Mouse (Mus musculus): ENCODE results near the gene Eea1.
A peak's percentile ranks its signal among the peaks of the same experiment; 100 is the strongest.

Eea1 gene

DNA sequence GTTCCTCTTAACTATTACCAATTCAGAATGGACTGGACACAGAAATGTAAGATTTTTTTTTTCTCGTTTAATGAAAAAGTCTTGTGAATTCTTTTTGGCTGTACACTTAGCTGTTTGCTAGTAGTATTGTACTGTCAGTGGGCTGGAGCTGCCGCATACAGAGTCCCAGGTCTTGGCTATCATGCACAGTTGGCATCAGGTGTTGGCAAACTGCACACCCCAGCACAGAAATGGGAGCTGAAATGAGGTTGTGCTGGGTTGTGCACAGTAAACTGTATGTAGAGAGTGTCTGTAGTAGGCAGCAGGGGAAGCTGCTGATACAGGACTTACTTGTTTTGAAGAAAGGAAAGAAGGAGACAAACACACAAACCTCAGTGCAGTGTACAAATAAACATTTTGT, 103.8 kb downstream of the Eea1 start:
- ATAC-seq (ENCODE audit: insufficient number of reproducible peaks, low FRiP score, low TSS enrichment), result no peak

DNA sequence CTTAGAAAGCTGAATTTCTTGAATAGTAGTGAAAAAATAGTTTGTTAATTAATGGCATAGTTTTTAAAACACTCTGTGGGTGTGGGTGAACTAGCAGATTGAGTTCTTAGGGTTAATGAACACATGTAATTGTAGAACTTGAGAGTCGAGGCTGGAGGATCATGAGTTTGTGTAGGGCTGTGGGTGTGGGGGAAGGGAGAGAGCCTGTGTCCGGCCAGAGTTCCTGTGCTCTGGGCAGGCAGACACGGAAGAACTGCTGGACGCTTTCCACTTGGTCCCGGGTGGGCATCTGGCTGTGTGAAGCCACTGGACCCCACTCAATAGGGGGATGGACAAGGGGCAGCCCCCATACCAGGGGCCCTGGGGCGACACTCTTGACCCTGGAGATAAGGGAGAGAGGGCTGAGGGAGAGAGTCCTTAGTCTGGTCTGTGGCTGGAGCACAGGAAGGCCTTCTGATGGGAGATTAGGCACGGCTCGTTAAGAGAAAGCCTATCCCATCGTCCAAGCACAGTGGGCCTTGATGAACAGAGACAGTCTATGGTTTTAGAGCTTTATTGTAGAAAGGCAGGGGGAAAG, 107.6 kb downstream of the Eea1 start:
- no peak for ATAC-seq (ENCODE audit: insufficient number of reproducible peaks, low FRiP score, low TSS enrichment)

DNA sequence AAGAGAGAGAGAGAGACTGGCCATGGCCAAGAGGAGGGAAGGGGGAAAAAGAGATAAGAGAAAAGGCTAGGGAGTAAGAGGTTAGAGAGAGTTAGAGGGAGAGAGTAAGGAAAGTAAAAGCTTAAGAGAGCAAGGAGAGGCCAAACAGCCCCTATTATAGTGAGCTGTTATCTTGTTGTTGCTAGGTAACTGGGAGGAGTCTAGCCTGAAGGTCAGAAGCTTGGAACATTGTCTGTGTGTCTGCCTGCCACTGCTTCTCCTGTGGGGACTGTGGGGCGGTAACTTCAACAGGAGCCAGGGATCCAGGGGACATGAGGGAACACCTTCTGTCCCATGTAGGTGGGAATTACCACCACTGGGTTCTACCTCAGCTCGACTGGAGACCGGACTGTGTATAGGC, 108.1 kb downstream of the Eea1 start:
- ATAC-seq (ENCODE audit: insufficient number of reproducible peaks, low FRiP score, low TSS enrichment), result no peak

DNA sequence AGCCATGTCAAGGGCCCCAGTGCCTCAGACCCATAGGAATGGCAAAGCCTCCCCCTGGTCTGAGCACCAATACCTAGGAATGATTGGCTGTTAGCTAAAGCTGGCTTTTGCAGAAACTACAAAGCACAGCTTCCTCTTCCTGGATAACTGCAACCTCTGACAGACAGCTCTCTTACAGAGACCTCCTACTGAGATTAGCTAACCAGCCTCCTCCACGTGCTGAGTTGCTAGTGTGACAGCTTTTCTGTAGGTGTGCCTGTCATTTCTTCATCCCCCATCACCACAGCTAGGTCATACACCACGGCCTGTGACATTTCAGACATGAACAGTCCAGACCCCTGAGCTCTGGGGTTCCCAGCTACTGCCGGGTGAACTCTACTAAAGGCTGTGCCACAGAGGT, 126.9 kb downstream of the Eea1 start:
- no peak for ATAC-seq (ENCODE audit: insufficient number of reproducible peaks, low FRiP score, low TSS enrichment)

DNA sequence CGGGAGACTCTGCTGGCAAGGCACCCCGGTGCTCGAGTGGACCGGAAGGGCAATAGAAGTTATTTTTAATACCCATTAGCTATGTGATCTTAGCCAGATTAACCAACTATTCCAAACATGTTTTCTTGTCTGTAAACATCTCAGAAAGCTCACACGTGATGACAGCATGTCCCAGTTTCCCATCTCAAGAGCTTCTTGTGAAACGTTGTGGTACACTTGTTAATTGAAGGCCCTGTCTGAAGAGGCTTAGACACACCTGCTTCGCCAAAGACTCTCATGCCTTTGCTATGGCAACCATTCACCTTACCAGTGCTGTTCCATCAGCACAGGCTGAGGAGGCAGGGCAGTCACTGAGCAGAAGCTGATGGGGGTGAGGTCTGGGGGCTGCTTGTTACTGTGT, 133.9 kb downstream of the Eea1 start:
- no peak for ATAC-seq (ENCODE audit: insufficient number of reproducible peaks, low FRiP score, low TSS enrichment)

GRCm38 (mm10) chr10:96075403-96075802, 135.0 kb downstream of the Eea1 start:
- ATAC-seq (ENCODE audit: insufficient number of reproducible peaks, low FRiP score, low TSS enrichment), result no peak

GRCm38 (mm10) chr10:96075880-96076279, 135.4 kb downstream of the Eea1 start:
- no peak for ATAC-seq (ENCODE audit: insufficient number of reproducible peaks, low FRiP score, low TSS enrichment)

DNA sequence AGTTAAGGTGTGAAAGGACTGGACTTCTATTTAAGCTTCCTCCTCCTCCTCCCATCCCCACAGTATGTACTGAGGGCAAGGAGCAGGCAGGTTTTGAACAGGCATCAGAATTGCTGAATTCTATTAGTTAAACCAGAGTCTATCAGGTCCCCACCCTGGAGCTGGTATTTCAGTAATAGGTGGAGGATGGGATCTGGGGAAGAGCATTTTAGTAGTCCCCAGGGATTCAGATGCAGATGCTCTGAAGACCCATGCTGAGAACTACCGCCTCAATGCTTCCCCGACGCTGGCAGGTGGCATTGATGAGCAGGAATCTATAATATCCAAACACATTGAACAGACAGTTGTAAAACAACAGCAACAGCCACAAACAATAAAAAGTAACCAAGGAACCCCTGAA, 136.0 kb downstream of the Eea1 start:
- no peak for ATAC-seq (ENCODE audit: insufficient number of reproducible peaks, low FRiP score, low TSS enrichment)

GRCm38 (mm10) chr10:96077480-96078066, 137.1 kb downstream of the Eea1 start:
- peak; percentile 100 for ATAC-seq (ENCODE audit: insufficient number of reproducible peaks, low FRiP score, low TSS enrichment)

- ATAC-seq (ENCODE audit: insufficient number of reproducible peaks, low FRiP score, low TSS enrichment), result no peak
Observed at GRCm38 (mm10) chr10:96079823-96080222, 139.4 kb downstream of the Eea1 start.

DNA sequence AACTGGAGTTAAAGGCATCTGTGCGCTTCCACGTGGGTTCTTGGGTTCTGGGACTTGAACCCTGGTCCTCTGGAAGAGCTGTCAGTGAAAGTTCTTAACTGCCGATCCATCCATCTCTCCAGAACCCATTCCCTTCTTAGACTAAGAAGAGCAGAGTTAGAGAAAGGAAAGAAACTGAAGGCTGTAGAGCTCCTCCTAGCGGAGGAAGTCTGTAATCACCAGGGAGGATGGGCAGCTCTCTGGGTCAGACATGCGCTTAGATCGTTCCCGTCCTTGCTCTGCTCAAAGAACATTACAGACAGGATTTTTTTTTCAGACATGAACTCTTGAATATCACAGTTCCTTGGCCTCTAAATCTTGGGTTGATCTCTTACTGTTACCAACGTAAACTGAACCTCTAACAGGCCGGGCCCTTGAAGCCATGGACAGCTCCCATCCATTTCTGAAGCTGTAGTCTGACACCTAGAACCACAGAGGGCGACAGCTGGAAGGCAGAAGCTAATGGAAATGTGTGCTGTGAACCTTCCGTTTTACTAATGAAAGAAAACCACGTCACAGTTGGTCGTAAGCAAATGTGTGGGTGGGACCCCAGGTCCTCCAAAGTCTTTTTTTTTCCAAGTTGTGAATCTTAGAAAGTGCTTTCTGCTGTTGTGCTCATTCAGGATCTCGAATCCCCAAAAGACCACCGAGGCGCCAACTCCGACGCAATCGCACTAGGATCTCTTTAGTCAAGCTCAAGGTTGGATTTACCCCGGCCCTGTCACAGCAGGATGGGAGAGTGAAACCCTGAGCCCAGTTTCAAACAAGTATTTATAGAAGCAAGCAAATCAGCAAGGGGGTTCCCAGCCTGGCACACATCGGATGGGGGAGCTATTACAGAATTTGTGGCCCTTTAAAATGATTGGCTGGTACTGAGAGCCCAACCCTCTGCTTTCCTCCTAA, 140.3 kb downstream of the Eea1 start:
- ATAC-seq (ENCODE audit: insufficient number of reproducible peaks, low FRiP score, low TSS enrichment), result no peak

DNA sequence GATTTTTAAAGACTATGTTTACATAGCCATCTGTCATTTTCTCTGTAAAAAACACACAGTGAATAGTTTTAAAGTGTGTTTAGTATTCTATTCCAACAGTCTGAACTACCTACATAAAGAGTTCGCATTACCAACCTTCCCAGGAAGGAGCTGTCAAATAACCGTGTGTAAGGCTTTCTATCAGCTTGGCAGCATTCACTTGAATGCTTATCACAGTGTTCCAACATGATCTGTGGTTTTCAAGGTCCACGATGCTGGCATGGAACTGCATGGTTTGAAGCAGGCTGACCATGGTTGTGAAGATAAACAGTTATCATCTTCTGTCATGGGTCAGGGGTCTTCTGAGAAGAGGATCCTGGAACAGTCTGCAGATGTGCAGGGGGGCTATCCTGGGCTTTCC, 141.8 kb downstream of the Eea1 start:
- ATAC-seq (ENCODE audit: insufficient number of reproducible peaks, low FRiP score, low TSS enrichment), result no peak

GRCm38 (mm10) chr10:96089744-96090143, 149.3 kb downstream of the Eea1 start:
- no peak for ATAC-seq (ENCODE audit: insufficient number of reproducible peaks, low FRiP score, low TSS enrichment)

DNA sequence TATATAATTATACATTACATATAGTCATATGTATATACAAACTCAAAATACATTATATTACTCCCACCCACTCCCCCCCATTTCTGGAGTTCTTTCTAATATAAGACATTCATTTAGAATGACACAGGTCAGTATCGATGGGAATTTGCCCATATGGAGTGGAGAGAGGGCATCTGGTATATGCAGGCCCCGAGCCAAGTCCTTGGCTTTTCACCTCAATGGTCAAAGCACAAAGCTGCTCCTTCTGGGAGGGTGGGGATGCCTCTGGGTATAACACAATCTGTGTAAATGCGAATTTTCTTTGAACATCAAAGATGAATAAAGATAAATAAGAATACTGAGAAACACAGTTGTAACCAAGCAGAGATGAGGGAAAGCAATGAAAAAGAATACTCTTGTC, 149.9 kb downstream of the Eea1 start:
- ATAC-seq (ENCODE audit: insufficient number of reproducible peaks, low FRiP score, low TSS enrichment), result 0 out of 2 replicates have a peak, but pooled peaks have one; percentile 67

GRCm38 (mm10) chr10:96093890-96094531, 153.6 kb downstream of the Eea1 start:
- no peak for ATAC-seq (ENCODE audit: insufficient number of reproducible peaks, low FRiP score, low TSS enrichment)

- ATAC-seq (ENCODE audit: insufficient number of reproducible peaks, low FRiP score, low TSS enrichment), result no peak
Observed at GRCm38 (mm10) chr10:96094559-96094958, 154.1 kb downstream of the Eea1 start.
